Comparison of ENCODE assay signal across 24 mouse cellular contexts in genomic region chr9:119576977-119577376, GRCm38 (mm10). TPM values are rescaled to one million over a fixed set of nuclear protein-coding genes. Genes with fewer than 3 reads are reported as not detected.
DNase-seq lines count a peak whose midpoint lies in the region; ATAC-seq lines count a peak whose summit lies in the region.
"Had no signal": no experiment of that assay in that cellular context is flagged by ENCODE, and none has a peak within 500 bp of the region (broad histone marks: within the 10 kb centered on the region; RNA-seq: fewer than 3 reads in every experiment).

No protein-coding gene starts in this region.

- peak; percentile 16 for DNase-seq in adrenal gland, adult 2 months
- no peak for DNase-seq in adrenal gland, adult 18-20 months (ENCODE audit: low spot score in 2 of 2)
- no peak for DNase-seq in heart, postnatal 14 days
- DNase-seq in right cerebral cortex, adult 18-20 months, result peak; percentile 65
- DNase-seq in right cerebral cortex, postnatal 14 days, result no peak
- DNase-seq in telencephalon, adult 2 months (ENCODE audit: low read depth, low spot score), result peak; percentile 53
- DNase-seq in urinary bladder, postnatal 36 days (ENCODE audit: low spot score in 2 of 2), result no peak
- DNase-seq: adrenal gland, postnatal 10 days; cerebellum, adult 11-12 months; cerebellum, postnatal 36 days; gastrocnemius, adult 2 months; kidney, adult 2 months; kidney, postnatal 14 days; retina, postnatal 1 day; thymus, postnatal 14 days had no signal

- H3K36me3 ChIP-seq in heart, embryonic 12.5 days, result no peaks in the 10 kb centered on the region
- H3K36me3 ChIP-seq: liver, embryonic 12.5 days; lung, embryonic 15.5 days; midbrain, embryonic 12.5 days had no signal

- peak overlapping the region; percentile 80 for H3K4me2 ChIP-seq in heart, embryonic 12.5 days
- H3K4me2 ChIP-seq: liver, embryonic 12.5 days; lung, embryonic 15.5 days; midbrain, embryonic 12.5 days had no signal

- no peaks in the 10 kb centered on the region for H3K9me3 ChIP-seq in heart, embryonic 12.5 days (replicated peaks)
- H3K9me3 ChIP-seq: forebrain, embryonic 13.5 days; liver, embryonic 12.5 days; lung, embryonic 15.5 days; midbrain, embryonic 12.5 days had no signal

- WGBS in heart, embryonic 12.5 days, result 74% methylated on average over 2 of the region's 2 CpGs

- H3K4me3 ChIP-seq in heart, embryonic 12.5 days, result no peak overlapping the region
- H3K4me3 ChIP-seq: gastrocnemius, adult 2 months; liver, embryonic 12.5 days; midbrain, embryonic 12.5 days had no signal

- ATAC-seq in heart, embryonic 12.5 days (ENCODE audit: insufficient number of reproducible peaks, low FRiP score), result no peak
- ATAC-seq: forebrain, embryonic 13.5 days; hindbrain, embryonic 16.5 days; liver, embryonic 12.5 days had no signal

- intact Hi-C loops in heart, postnatal 14 days (cut with DNase I), result no loop called here

- peaks cover 96% of the 10 kb centered on the region for H3K27me3 ChIP-seq in heart, embryonic 12.5 days (replicated peaks)

- H3K27ac ChIP-seq in heart, embryonic 12.5 days (ENCODE audit: poor library complexity, severe bottlenecking), result no peak overlapping the region
- H3K27ac ChIP-seq: forebrain, embryonic 13.5 days; gastrocnemius, adult 2 months; liver, embryonic 12.5 days; lung, embryonic 15.5 days; macrophage; midbrain, embryonic 12.5 days; stomach, postnatal 0 days had no signal

- no peak overlapping the region for H3K9ac ChIP-seq in heart, embryonic 12.5 days
- H3K9ac ChIP-seq: forebrain, embryonic 13.5 days; liver, embryonic 12.5 days; lung, embryonic 15.5 days; midbrain, embryonic 12.5 days had no signal

- H3K4me1 ChIP-seq in heart, embryonic 12.5 days (replicated peaks), result peaks cover 57% of the 10 kb centered on the region

RNA-seq across cellular contexts. Expression of gene Scn5a, which starts 1.8 kb away (rescaled TPM):
- total RNA-seq in adrenal gland, adult 2 months (2021), result under 1 TPM; 0.06 to 0.10 TPM
- polyA plus RNA-seq in adrenal gland, adult 2 months (2012; rRNA removed), result 0.19 and 0.63 TPM in 2 replicates
- total RNA-seq in adrenal gland, adult 18-20 months (2021), result under 1 TPM; 0.06 to 0.07 TPM
- polyA plus RNA-seq in heart, embryonic 12.5 days (2016; fragmentation: Nextera tagmentation; extraction: Ambion mirVana), result 15.9 and 18.9 TPM in 2 replicates
- total RNA-seq in heart, postnatal 14 days (2021), result 100 to 1,000 TPM; 129 to 133 TPM
- total RNA-seq: granulocyte monocyte progenitor cell, adult 5-6 weeks had no signal
- polyA plus RNA-seq: macrophage had no signal

Comparison
In these comparisons a context has a peak if more than half of its experiments do, and no peak if none do; other contexts are left out.
1. DNase-seq: peak in adrenal gland, adult 2 months (single experiment), right cerebral cortex, adult 18-20 months (single experiment) and telencephalon, adult 2 months (single experiment); none in adrenal gland, adult 18-20 months (0 of 2), heart, postnatal 14 days (0 of 2), right cerebral cortex, postnatal 14 days (single experiment) and urinary bladder, postnatal 36 days (0 of 2).
2. RNA of gene Scn5a, which starts 1.8 kb away (total RNA-seq): 129 to 133 TPM in heart, postnatal 14 days; 0.06 to 0.10 TPM in adrenal gland, adult 2 months and 0.06 to 0.07 TPM in adrenal gland, adult 18-20 months; every median in the first group is over 100 times any median in the second.